Mouse (Mus musculus) megakaryocyte, embryonic 14.5 days (primary cell): ENCODE measurements around the gene Egr4.

ENCODE experiments used
- FLI1 ChIP-seq: IDR thresholded peaks from 2 replicates; pipeline ENCODE4 v1.6.1; 2012; ENCODE audit warnings: low read length, inconsistent platforms, mixed read lengths
- GATA1 ChIP-seq: IDR thresholded peaks from 3 replicates; pipeline ENCODE4 v1.6.1; 2012; ENCODE audit warnings: mixed read lengths, low read length, inconsistent platforms, borderline replicate concordance

- TF ChIP-seq GATA1 = no peak
- TF ChIP-seq FLI1 = no peak
These were observed 29.3 kb downstream of the Egr4 start for GRCm38 (mm10) chr6:85483843-85484721.
